Mouse (Mus musculus): ENCODE data around the gene Akirin2.
"Not testable (repeated sequence)": the region's sequence is repeated elsewhere in the genome, so short reads cannot be mapped to it uniquely, and the experiment has no call there.

- not testable (repeated sequence) for TF ChIP-seq POLR2A, CTCF (IDR thresholded peaks at IDR 0.05; ENCODE audit: extremely low read depth, insufficient read depth, low read length)
These were observed 30.8 kb downstream of the Akirin2 start for GRCm38 (mm10) chr4:34581489-34581888.
